Mouse (Mus musculus) MEL (cell line): ENCODE measurements around the gene Tmem266. TPM values are rescaled to one million over a fixed set of nuclear protein-coding genes. Genes with fewer than 3 reads are reported as not detected.

Experiments used
- DNase-seq: peaks from one replicate; pipeline ENCODE4 v3.0.0; 2011; ENCODE audit warnings: low read depth, low spot score
- H3K27ac ChIP-seq: 2 replicates; pipeline ENCODE4 v1.5.1; 2012; ENCODE audit warnings: low read depth, mild to moderate bottlenecking, control low read depth, low read length, moderate library complexity; ENCODE audit not compliant: control insufficient read depth
- H3K27me3 ChIP-seq, 2 experiments: fragments of 150-350 bp in 1 of 2; sonication (generic) in 1 of 2; 2 replicates each; pipeline ENCODE4 v1.6.1; 2012; ENCODE audit warnings: low read length in 2 of 2, mild to moderate bottlenecking in 2 of 2, improper control_type of control experiment in 1 of 2, moderate library complexity in 1 of 2; ENCODE audit not compliant: insufficient read depth in 2 of 2, control insufficient read depth in 1 of 2
- H3K36me3 ChIP-seq, 2 experiments: 2 replicates each; pipeline ENCODE4 v1.6.1; 2012 to 2014; ENCODE audit warnings: low read length in 2 of 2, improper control_type of control experiment in 1 of 2, inconsistent platforms in 1 of 2, mild to moderate bottlenecking in 1 of 2; ENCODE audit not compliant: insufficient read depth in 2 of 2, control insufficient read depth in 1 of 2
- H3K4me1 ChIP-seq, 2 experiments: fragments of 150-350 bp in 1 of 2; sonication (generic) in 1 of 2; 2 replicates each; pipeline ENCODE4 v1.6.1; 2012; ENCODE audit warnings: low read length in 2 of 2, improper control_type of control experiment in 1 of 2, mild to moderate bottlenecking in 1 of 2; ENCODE audit not compliant: insufficient read depth in 2 of 2, control insufficient read depth in 1 of 2
- H3K4me3 ChIP-seq, 2 experiments: fragments of 150-350 bp in 1 of 2; sonication (generic) in 1 of 2; 2 replicates each; pipeline ENCODE4 v1.5.1; 2012; ENCODE audit warnings: low read depth in 2 of 2, low read length in 2 of 2, mild to moderate bottlenecking in 2 of 2, moderate library complexity in 2 of 2, control low read depth in 1 of 2, improper control_type of control experiment in 1 of 2; ENCODE audit not compliant: control insufficient read depth in 1 of 2, insufficient read depth in 1 of 2
- H3K79me2 ChIP-seq: 2 replicates; pipeline ENCODE4 v1.6.1; 2012; ENCODE audit warnings: mild to moderate bottlenecking, low read length, moderate library complexity; ENCODE audit not compliant: control insufficient read depth, poor library complexity, insufficient read depth
- H3K9ac ChIP-seq: 2 replicates; pipeline ENCODE4 v1.6.1; 2012; ENCODE audit warnings: low read depth, mild to moderate bottlenecking, control low read depth, low read length, moderate library complexity; ENCODE audit not compliant: control insufficient read depth, poor library complexity, severe bottlenecking
- H3K9me3 ChIP-seq: fragments of 150-350 bp; sonication (generic); replicated peaks from 2 replicates; pipeline ENCODE4 v1.6.1; 2012; ENCODE audit warnings: mild to moderate bottlenecking, low read length, improper control_type of control experiment, moderate library complexity; ENCODE audit not compliant: insufficient read depth
- CHD1 ChIP-seq: IDR thresholded peaks from 2 replicates; pipeline ENCODE4 v1.6.1; 2012; ENCODE audit warnings: low read depth, mild to moderate bottlenecking, inconsistent platforms, low read length, improper control_type of control experiment
- CTCF ChIP-seq, 3 experiments: IDR thresholded peaks in 2 of 3; conservative IDR thresholded peaks in 1 of 3; 2 replicates each; pipeline ENCODE4 v1.5.1; 2011 to 2012; ENCODE audit warnings: low read length in 3 of 3, low read depth in 2 of 3, mild to moderate bottlenecking in 2 of 3, improper control_type of control experiment in 1 of 3, inconsistent platforms in 1 of 3, mixed read lengths in 1 of 3, moderate library complexity in 1 of 3; ENCODE audit not compliant: control insufficient read depth in 1 of 3, insufficient read depth in 1 of 3, poor library complexity in 1 of 3, severe bottlenecking in 1 of 3
- E2F4 ChIP-seq: IDR thresholded peaks from 2 replicates; pipeline ENCODE4 v1.6.1; 2011; ENCODE audit warnings: low read depth, low read length, improper control_type of control experiment, borderline replicate concordance
- ETS1 ChIP-seq: IDR thresholded peaks from 2 replicates; pipeline ENCODE4 v1.6.1; 2012; ENCODE audit warnings: low read depth, mild to moderate bottlenecking, inconsistent platforms, low read length, improper control_type of control experiment, moderate library complexity
- GABPA ChIP-seq: IDR thresholded peaks from 2 replicates; pipeline ENCODE4 v1.6.1; 2012; ENCODE audit warnings: low read depth, mild to moderate bottlenecking, inconsistent platforms, low read length, improper control_type of control experiment, moderate library complexity
- JUND ChIP-seq: IDR thresholded peaks from 2 replicates; pipeline ENCODE4 v1.6.1; 2011; ENCODE audit warnings: low read depth, mild to moderate bottlenecking, improper control_type of control experiment, low read length
- MEF2A ChIP-seq: IDR thresholded peaks from 2 replicates; pipeline ENCODE4 v1.6.1; 2014; ENCODE audit warnings: low read depth, mild to moderate bottlenecking, inconsistent platforms, low read length, improper control_type of control experiment; ENCODE audit not compliant: poor library complexity, insufficient replicate concordance, severe bottlenecking; ENCODE audit errors: extremely low read depth
- MXI1 ChIP-seq: IDR thresholded peaks from 2 replicates; pipeline ENCODE4 v1.6.1; 2011; ENCODE audit warnings: mild to moderate bottlenecking, low read depth, low read length, improper control_type of control experiment
- MYB ChIP-seq: IDR thresholded peaks from 2 replicates; pipeline ENCODE4 v1.6.1; 2011; ENCODE audit warnings: mild to moderate bottlenecking, low read depth, low read length, improper control_type of control experiment
- MYC ChIP-seq: IDR thresholded peaks from 2 replicates; pipeline ENCODE4 v1.6.1; 2011; ENCODE audit warnings: low read depth, mild to moderate bottlenecking, low read length, improper control_type of control experiment, moderate library complexity
- NELFE ChIP-seq: IDR thresholded peaks from 2 replicates; pipeline ENCODE4 v1.6.1; 2011; ENCODE audit warnings: low read depth, low read length, improper control_type of control experiment
- POLR2AphosphoS5 ChIP-seq: IDR thresholded peaks from 2 replicates; pipeline ENCODE4 v1.6.1; 2012; ENCODE audit warnings: low read depth, borderline replicate concordance, mild to moderate bottlenecking, inconsistent platforms, low read length, moderate library complexity, mixed read lengths
- RAD21 ChIP-seq: IDR thresholded peaks from 2 replicates; pipeline ENCODE4 v1.6.1; 2011; ENCODE audit warnings: mild to moderate bottlenecking, low read depth, low read length, improper control_type of control experiment
- RCOR1 ChIP-seq: IDR thresholded peaks from 2 replicates; pipeline ENCODE4 v1.6.1; 2012; ENCODE audit warnings: low read depth, mild to moderate bottlenecking, inconsistent platforms, low read length, improper control_type of control experiment
- SIN3A ChIP-seq: IDR thresholded peaks from 2 replicates; pipeline ENCODE4 v1.6.1; 2012; ENCODE audit warnings: low read length, improper control_type of control experiment, inconsistent platforms
- SMC3 ChIP-seq: IDR thresholded peaks from 2 replicates; pipeline ENCODE4 v1.6.1; 2011; ENCODE audit warnings: low read depth, low read length, improper control_type of control experiment
- TAL1 ChIP-seq: IDR thresholded peaks from 2 replicates; pipeline ENCODE4 v1.6.1; 2012; ENCODE audit warnings: mild to moderate bottlenecking, inconsistent platforms, low read length, moderate library complexity, mixed read lengths
- TCF12 ChIP-seq: IDR thresholded peaks from 2 replicates; pipeline ENCODE4 v1.6.1; 2014; ENCODE audit warnings: low read depth, mild to moderate bottlenecking, inconsistent platforms, low read length, improper control_type of control experiment, moderate library complexity
- UBTF ChIP-seq: IDR thresholded peaks from 2 replicates; pipeline ENCODE4 v1.6.1; 2012; ENCODE audit warnings: low read depth, mild to moderate bottlenecking, inconsistent platforms, low read length, improper control_type of control experiment, moderate library complexity, borderline replicate concordance; ENCODE audit not compliant: insufficient read depth
- ZC3H11A ChIP-seq: IDR thresholded peaks from 2 replicates; pipeline ENCODE4 v1.6.1; 2012; ENCODE audit warnings: low read depth, mild to moderate bottlenecking, inconsistent platforms, low read length, improper control_type of control experiment
- ZKSCAN1 ChIP-seq: IDR thresholded peaks from 2 replicates; pipeline ENCODE4 v1.6.1; 2012; ENCODE audit warnings: low read depth, mild to moderate bottlenecking, inconsistent platforms, low read length, improper control_type of control experiment, moderate library complexity
- ZMIZ1 ChIP-seq: IDR thresholded peaks from 2 replicates; pipeline ENCODE4 v1.6.1; 2012; ENCODE audit warnings: low read depth, mild to moderate bottlenecking, inconsistent platforms, low read length, improper control_type of control experiment, moderate library complexity
- polyA plus RNA-seq, 2 experiments: library from polyadenylated mRNA; stranded (reverse) in 1 of 2; unstranded in 1 of 2; fragments of >175 nt in 1 of 2; fragments of >200 nt in 1 of 2; gene quantifications; 2 replicates each; pipeline versions ENCODE4 v1.2.1 to v1.2.4; 2012; ENCODE audit warnings: low replicate concordance in 2 of 2, low read depth in 1 of 2; ENCODE audit not compliant: insufficient read length in 2 of 2, insufficient read depth in 1 of 2, missing spikeins in 1 of 2
- total RNA-seq: library from RNA; depleted of rRNA; stranded (reverse); fragments of 300-350 nt; gene quantifications from 2 replicates; pipeline ENCODE4 v1.2.3, GENCODE M21; 2012

Gene Tmem266
- total and polyA plus RNA-seq, 3 experiments: not detected

GRCm38 (mm10) chr9:55377603-55378250, 51.0 kb downstream of the Tmem266 start:
- TF ChIP-seq UBTF (no peak), E2F4 (no peak), GABPA (no peak), MYB (no peak), JUND (no peak), MYC (no peak), CTCF (IDR thresholded peaks at IDR 0.05 in 2 of 3, conservative IDR thresholded peaks at IDR 0.05 in 1 of 3; ENCODE audit: control insufficient read depth in 1 of 3, insufficient read depth in 1 of 3, low read depth in 2 of 3, low read length in 3 of 3, poor library complexity in 1 of 3, severe bottlenecking in 1 of 3) (no peak), ZMIZ1 (no peak), CHD1 (no peak), SIN3A (no peak), ZKSCAN1 (no peak), TAL1 (no peak), POLR2AphosphoS5 (no peak), MEF2A (no peak)
- H3K9ac ChIP-seq: no peak overlapping the region
- H3K36me3 ChIP-seq: no peaks in the 10 kb centered on the region
- DNase-seq: no peak
- no peaks in the 10 kb centered on the region for H3K4me1 ChIP-seq
- H3K27ac ChIP-seq: no peak overlapping the region
- no peak overlapping the region for H3K4me3 ChIP-seq
- H3K79me2 ChIP-seq: no peaks in the 10 kb centered on the region
- peaks cover 3 to 8% of the 10 kb centered on the region in 2 experiments for H3K27me3 ChIP-seq
- H3K9me3 ChIP-seq: no peaks in the 10 kb centered on the region

- DNase-seq: no peak
- TF ChIP-seq POLR2AphosphoS5 (no peak), ETS1 (no peak), ZC3H11A (no peak), TCF12 (no peak), NELFE (no peak), MXI1 (no peak), SIN3A (no peak), RAD21 (no peak), RCOR1 (no peak), SMC3 (no peak)
- H3K4me3 ChIP-seq: no peak overlapping the region
- no peak overlapping the region for H3K9ac ChIP-seq
- peaks cover 0 to 2% of the 10 kb centered on the region in 2 experiments; a peak in 2 of 4 replicates for H3K27me3 ChIP-seq
- H3K36me3 ChIP-seq: no peaks in the 10 kb centered on the region
- H3K79me2 ChIP-seq: no peaks in the 10 kb centered on the region
- H3K27ac ChIP-seq: no peak overlapping the region
- H3K4me1 ChIP-seq: no peaks in the 10 kb centered on the region
- no peaks in the 10 kb centered on the region for H3K9me3 ChIP-seq
These were observed 54.7 kb downstream of the Tmem266 start for GRCm38 (mm10) chr9:55381456-55381855.
